Mouse (Mus musculus): ENCODE measurements around the gene 1700022I11Rik.

The 1700022I11Rik gene

DNA sequence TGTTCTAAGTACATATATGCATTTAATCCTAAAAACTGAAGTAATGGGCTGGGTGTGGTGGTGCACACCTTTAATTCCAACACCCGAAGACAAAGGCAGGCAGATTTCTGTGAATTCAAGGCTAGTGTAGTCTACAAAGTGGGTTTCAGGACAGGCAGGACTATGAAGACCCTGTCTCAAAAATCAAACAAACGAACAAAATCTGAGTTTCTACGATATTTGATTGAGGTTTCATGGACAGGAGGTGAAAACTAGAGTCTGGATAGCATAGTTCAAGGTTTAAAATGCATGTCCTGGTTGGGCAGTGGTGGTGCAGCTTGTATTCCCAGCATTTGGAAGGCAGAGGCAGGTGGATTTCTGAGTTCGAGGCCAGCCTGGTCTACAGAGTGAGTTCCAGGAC, at the start of gene 1700022I11Rik:
TSS of gene 1700022I11Rik (plus strand) at position 301 of the 400 bp plus-strand sequence.
- no peak for DNase-seq (ENCODE audit: low read depth)

DNA sequence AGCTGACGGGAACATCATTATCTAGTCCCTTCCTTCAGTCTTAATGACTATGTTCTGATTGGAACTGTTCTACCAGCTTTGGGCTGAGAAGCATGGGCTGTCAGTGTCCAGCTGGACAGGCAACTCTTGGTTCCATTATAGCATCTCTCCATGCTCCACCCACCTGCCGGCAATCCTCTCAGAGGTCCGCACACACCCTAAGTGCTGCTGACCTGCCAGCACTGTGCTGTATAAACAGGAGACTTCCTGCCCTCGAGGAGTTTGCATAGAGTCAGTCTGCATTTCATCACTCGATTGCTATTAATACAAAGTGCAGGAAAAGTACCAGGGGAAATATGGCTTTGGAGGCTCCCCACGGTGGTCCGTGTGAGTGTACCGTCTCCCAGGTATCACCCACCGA, 48.7 kb upstream of the 1700022I11Rik start:
- DNase-seq (ENCODE audit: low read depth) = no peak

DNA sequence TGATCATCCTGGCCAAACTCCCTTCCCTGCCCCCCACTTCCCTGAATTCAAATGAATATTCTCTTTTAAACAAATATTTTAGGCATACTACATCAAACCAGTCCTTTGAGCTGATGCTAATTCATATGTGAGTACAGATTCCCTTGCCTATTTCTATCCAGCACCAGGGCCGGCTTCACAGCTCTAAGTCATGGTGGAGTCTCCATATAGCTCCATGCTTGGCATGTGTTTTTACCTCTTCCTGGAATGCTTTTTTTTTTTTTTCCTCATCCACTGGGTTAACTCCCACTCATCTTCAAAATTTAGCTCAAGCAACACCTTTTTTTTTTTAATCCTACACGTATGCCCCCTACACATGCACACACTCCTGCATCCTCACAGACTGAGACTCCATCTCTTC, 47.9 kb upstream of the 1700022I11Rik start:
- DNase-seq (ENCODE audit: low read depth) = no peak

DNA sequence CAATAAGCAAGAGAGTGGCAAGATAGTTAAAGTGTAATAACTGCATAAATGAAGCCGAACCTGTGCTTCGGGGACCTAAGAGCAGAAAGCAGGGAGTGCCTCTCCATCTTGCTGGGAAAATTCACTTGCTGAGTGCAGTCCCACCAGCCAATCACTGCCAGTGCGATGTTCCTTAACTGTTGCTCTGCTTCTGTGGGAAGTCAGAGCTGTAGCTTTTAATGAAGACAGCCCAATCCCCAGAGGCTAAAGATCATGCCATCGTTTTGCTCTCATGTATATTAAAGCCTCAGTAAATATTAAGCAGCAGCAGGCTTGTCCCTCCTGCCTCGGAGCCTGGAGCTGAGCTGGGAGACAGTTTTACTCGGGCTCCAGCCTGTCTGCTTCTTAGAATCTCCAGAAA, 47.3 kb upstream of the 1700022I11Rik start:
- no peak for DNase-seq (ENCODE audit: low read depth)

DNA sequence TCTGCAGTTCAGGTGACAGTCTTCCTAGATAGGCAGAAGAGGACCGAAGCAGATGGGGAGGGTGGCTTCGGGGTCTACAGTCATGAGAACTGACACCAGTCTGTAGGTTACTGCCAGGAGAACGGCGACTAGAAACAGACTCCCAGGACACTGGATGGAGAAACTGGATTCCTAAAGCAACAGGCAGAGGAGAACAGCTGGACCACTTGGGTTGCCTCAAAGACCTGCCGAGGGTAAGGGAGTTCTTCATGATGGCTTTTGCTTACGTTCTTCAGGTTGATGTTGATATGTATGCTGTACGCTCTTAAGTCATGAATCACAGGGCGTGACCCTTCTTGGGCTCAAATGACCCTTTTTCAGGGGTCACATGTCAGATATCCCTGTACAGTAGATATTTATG, 46.9 kb upstream of the 1700022I11Rik start:
- no peak for DNase-seq (ENCODE audit: low read depth)

DNA sequence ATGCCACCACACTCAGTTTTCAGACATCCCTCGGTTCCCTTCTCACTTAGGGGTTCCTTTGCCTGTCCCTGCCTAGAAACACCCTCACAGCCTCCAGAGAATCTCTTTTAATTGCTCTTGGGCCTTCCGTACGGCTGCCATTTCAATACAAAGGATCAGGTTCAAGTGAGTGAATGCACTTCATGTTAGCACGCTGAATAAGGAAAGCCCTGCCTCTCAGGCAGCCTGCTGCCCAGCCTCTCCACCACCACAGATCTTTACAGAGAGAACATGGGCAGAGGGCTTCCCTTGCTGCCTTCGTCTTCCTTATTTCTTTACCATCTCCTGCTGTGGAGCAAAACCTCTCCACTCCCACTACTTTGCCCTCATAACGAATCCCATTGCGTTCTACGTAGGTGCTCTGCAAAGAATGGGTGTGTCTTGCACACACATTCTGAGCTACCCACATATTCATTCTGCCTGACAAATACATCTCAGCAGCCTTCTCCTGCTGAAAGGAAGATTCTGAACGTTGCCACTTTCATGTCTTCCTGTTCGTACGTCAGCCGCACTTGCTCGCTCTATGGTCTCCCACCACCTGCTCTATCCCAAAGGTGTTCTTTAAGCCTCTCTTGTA, 45.2 kb upstream of the 1700022I11Rik start:
- DNase-seq (ENCODE audit: low read depth) = no peak

DNA sequence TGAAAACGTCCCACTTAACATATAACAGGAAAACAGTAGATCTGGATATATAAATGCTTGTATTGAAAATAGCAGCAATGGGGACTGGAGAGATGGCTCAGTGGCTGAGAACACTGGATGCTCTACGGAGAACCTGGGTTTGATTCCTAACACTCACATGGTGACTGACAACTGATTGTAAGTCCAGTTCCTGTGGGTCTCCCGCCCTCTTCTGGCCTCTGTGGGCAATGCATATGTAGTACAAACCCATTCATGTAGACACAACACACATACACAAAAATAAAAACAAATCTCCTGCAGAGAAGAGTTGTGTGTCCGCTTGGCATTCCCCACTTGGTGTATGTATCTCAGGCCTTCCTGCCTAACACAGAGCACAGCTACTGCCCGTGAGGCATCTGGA, 41.2 kb upstream of the 1700022I11Rik start:
- DNase-seq (ENCODE audit: low read depth) = no peak

DNA sequence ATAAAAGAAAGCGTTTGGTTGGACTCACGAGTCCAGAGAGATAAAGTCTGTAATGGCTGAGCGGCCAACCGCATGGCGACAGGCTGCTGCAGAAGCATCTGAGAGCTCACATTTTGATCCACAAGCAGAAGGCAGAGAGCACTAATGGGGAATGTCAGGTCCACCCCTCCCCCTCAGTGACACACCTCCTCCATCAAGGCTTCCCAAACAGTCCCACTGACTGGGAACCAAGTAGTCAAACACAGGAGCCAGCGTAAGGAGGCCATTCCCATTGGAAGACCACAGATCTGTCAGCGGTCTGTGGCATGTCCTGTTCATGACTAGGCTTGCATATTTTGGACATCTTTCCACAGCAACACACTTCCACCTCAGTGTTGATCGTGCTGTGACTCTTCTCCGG, 40.5 kb upstream of the 1700022I11Rik start:
- DNase-seq (ENCODE audit: low read depth) = no peak

DNA sequence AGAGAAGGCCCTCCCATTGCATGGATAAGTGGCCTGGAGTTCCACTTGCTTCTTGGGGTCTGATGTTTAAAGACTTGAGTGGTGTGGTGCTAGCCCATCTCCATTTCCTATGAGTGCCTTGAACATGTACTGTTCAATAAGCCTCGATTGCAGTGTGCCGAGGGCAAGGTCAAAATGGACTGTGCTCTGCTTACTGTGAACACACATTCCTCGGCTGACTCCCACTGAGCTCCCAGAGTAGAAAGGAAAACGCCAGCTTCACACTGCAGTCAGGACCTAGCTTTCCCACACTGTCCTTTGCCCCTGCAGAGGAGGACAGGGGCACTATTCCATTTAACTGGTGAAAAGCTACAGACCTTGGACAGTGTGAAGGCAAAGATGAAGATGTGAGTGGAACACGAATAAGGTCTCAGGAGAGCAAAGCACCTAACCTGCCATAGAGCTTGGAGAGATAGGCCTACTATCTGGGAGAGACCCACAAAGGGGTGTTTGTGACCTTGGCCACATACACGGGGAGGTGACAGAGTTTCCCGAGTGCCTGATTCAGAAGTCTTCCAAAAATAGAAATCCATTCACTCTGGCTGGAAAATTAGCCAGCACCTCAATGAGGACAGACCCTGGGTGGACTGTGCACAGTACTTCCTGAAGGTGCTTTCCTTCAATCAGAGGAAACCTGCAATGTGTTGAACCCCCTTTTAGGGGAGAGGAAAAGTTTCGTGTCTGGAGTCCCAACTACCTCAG, 37.0 kb upstream of the 1700022I11Rik start:
- DNase-seq (ENCODE audit: low read depth) = no peak

DNA sequence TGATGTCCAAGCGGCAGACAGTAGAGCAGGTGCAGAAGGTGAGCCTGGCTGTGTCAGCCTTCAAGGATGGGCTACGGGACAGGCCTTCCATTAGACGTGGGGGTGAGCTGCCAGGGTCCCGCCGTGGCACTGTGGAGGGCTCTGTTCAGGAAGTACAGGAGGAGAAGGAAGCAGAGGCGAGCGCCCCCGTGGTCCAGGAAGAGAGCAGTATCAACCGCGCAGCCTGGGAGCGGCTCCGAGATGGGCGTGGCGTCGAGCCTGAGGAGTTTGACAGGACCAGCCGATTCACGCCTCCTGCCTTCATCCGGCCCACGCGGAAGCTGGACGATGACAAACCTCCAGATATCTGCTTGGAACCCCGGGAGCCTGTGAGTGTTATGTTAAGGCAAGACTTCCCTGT, 35.8 kb upstream of the 1700022I11Rik start:
- DNase-seq (ENCODE audit: low read depth) = no peak

DNA sequence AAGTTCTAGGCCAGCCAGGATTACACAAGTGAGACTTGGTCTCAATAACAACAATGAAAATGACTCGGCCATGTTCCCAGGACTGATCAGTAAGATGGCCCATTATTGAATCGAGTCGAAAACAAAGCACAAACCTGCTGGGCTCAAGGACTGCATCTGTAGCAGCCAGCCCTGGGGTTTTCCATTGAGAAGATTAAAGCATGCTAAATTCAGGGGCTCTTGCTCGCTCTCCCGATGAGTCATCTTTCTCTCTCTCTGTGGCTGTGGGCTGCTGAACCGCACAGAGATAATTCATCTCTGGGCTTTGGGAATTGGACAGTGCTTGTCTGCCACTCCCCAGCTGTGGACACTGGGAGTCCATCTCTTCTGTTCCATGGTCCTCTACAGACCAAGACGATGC, 28.0 kb upstream of the 1700022I11Rik start:
- DNase-seq (ENCODE audit: low read depth) = no peak

DNA sequence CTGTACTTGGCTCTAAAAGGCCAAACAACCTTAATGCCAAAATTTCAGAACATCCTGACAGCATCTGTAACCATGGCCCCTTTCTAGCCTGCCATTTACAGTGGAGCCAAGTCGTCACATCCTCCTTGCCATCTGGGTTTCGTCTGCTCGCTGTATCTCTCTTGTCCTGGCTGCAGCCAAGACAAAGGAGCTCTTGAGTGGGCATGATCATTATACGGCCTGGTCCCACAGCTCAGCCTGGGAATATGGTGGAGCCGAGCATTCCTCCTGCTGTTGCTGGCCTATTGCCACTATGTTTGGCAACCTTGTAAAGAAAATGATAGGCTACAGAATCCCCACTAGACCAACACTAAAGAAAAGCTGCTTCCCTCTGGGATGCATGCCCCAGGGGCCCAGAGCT, 26.1 kb upstream of the 1700022I11Rik start:
- DNase-seq (ENCODE audit: low read depth) = no peak

DNA sequence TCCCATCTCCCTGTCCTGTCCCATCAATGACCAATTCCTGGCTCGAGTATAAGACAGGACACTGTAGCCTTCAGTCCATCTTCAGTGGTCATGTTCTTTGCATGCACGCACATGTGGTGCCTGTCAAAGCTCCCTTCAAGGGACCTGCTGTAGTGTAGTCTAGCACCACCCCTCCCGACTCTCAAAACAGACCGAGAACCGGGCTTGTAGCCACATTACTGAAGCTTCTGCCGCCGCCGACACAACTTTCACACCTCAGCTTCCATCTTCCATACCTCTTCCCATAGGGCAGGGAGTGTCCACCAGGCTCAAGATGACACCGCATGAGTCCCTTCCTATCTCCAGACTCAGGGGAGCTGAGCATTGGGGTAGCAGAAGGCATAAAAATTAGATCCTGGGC, 25.2 kb upstream of the 1700022I11Rik start:
- no peak for DNase-seq (ENCODE audit: low read depth)

DNA sequence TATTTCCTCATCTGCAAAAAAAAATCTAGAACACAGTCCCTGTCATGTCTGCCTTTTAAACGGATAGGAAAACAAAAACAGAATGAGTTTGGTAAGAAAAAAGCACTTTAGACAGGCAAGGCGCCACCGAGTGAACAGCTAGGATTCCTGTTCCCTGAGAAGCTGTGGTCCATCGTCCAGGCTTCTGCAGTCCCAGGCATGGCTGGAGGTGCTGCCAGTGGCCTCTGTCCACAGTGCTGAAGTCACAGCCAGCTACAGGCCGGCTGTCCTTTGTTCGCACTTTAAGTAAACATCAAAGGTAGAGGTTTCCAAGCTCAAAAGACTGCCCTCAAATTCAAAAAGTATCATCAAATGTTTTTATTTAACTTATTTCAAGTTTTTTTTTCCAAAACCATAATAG, 24.4 kb upstream of the 1700022I11Rik start:
- no peak for DNase-seq (ENCODE audit: low read depth)

DNA sequence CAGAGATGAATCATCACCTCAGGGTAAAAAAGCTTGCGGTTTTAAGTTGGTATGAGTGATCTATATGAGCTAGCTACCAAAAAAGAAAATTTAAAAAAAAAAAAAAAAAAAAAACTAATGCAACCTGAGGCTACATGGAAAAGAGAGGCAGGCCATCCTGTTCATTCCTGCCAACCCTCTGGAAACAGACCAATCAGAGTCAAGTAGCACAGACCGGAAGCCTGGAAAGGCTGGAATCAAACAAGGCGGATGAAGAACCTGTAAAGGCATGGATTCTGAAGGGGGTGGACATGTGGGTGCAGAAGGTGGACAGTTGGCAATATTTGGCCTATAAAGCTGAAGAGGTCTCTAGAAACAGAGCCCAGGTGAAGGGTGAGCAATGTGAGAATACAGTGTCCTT, 24.0 kb upstream of the 1700022I11Rik start:
- DNase-seq (ENCODE audit: low read depth) = no peak

DNA sequence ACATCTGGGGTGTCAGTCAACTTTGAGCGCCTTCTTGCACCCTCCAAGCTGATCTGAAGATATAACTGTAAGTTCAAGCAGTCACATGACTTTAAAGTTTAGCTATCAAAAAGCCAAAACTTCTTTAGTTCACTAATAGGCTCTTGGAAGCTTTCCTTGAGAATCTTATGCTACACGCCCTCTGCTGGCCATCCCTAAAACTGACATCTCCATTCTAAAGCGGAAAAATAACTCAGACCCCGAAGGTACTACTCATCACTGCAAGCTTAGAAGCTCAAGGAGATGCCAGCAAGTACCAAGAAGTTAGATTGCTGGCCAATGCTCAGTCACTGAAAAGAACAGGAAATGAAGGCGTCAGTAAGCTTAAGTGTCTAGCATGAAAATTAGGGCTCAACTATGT, 23.5 kb upstream of the 1700022I11Rik start:
- DNase-seq (ENCODE audit: low read depth) = no peak

DNA sequence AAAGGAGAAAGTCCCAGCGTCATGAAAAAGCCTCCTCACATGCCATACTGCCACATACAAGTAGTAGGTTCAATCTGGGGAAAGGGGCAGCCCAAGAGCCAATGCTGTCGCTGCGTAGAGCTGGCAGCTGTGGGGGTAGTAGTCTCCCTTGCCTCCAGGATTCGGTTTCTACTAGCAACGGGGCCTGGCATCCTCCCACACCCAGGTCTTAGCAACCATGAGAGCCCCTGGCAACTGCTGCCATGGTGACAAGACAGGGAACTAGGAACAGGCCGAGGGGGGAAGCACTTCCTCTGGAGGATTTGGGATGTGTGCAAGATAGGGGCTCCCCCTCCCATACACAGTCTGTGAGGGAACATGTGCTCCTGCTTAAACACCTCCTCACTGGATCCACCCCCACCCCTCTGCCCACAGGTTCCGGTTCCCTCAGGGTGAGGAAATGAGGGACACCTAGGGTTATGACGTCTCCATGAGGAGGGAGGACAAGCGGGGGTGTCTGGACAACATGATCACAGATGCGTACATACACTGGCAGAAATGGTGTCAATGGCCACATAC, 22.6 kb upstream of the 1700022I11Rik start:
- DNase-seq (ENCODE audit: low read depth) = no peak

DNA sequence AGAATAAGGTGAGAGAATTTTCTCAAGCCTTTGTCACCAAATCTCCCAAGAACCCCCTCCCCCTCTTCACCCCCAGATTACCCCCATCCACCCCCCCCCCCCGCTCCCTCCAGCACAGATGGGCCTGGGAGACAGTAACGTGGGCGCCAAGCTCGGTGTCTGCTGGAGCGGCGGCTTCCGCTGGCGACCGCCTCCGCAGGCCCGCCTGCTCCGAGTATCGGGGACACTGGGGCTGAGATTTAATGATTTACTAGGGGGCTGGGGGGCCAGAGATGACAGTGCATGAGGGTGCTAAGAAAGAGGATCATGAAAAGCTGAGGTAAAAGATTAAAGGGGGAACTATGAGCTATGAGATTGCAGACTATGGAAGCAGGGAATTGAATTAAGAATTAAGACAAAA, 20.9 kb upstream of the 1700022I11Rik start:
- DNase-seq (ENCODE audit: low read depth) = no peak

DNA sequence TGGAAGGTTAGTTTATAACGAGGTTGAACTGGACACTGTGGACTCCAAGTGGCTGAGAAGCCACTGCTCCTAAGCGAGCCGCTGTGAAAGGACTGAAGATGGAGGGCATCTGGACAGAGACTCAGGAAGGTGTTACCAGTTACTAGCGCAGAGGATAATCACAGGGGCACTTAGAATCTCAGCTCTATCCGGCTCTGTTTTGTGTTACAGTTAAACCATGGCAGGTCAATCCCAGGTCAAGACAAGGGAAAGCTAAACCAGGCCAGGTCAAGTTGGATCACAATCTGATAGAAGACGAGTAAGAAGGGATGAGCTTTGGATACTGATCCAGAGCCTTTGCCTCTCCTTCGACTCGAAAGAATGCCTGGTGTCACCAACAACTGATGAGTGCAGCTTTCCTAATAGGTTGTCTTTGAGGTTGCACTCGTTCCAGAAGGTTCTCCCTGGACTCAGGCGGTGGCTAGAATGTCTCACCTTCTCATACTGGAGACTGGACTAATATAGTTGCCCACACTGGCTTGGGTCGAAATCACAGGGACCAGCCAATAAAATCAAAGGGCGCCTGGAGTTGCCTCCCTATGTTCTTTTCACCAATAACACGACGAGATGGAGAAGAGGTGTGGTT, 20.2 kb upstream of the 1700022I11Rik start:
- DNase-seq (ENCODE audit: low read depth) = no peak

DNA sequence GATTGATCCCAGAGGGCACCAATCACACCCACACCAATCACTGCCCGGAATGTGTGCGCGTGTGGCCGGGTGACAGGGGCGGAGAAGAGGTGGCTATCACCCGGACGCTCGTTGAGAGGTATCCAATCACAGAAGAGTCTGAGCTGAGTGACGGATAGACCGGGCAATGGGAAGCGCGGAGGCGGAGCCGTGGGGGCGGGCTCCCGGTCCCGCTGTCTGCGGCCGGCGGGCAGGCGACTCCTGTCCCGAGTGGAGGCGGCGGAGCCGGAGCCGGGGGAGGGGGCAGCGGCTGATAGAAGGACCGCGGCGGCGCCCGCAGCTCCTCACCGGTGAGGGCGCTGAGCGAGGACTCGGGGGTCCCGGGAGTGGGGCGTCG, 19.7 kb upstream of the 1700022I11Rik start, which contains the start of gene Dnajb5:
TSS of gene Dnajb5 (plus strand) at position 139 of the 376 bp plus-strand sequence.
- peak; percentile 66 for DNase-seq (ENCODE audit: low read depth)

DNA sequence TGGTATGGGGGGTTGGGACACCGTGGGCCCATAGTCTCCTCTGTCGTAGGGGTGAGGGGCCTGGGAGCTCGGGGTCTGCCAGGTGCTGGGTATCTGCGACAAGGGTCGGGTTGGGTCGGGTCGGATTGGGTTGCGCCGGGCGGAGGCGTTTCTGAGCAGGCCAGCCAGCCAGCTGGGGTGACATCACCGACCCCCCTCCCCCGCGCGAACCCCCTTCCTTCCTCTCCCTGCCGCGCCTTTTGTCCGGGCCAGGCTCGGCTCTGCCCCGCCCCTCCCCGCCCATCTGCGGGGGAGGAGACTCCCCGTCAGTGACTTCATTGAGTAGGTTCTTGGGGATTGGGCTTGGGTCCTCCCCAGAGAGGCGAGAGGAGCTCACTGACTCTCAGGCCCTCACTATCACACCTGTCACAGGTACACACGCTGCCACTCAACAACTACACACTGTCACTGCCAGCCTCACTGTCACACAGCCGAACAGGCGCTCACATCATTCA, 19.3 kb upstream of the 1700022I11Rik start:
- DNase-seq (ENCODE audit: low read depth) = no peak

DNA sequence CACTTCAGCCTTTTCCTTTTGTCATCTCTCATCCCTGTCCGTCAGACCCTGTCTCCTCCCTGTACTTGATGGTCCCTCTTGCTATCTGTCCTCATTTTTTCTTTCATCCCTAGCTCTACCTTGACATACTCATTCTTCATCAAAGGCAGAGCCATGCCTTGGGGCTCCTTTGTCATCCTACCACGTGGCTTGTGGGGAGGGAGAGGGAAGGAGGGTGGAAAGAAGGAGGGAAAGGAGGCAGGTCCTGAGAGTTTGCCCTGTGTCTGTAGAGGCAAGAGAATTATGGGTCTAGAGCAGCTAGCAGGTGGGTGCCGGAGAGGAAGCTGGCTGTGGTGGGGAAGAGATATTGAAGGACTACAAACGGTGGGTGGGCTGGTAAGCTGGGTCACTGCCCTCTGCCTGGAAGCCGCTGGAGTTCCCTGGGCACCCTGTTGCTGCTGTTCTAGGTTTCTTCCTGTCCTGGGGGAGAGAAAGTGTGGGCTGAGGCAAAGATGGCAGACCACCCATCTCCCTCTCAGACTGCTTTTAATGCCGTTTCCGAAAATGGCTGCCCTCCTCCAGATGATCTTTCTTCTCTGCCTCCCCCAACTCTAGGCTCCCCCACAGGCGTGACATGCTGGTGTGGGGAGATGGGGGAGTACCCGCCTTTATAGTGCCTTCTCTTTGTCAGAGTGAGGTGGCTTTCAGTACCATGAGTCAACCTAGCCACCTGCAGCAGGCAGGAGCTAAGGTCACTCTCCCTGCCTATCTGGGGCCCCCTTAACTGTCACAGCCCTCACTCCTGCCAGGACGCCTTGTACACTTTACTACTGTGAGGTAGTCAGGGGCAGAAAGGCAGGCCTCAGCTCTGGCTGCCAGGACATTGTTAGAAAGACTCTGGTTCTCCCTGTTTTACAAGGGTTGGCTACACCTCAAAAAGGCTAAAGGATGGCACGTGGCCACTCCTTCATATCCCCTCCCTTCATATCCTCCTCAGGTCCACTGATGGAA, 17.9 kb upstream of the 1700022I11Rik start:
- DNase-seq (ENCODE audit: low read depth) = no peak
